Mouse (Mus musculus): Measurements from ENCODE around the gene Krtap29-1.

Gene Krtap29-1

GRCm38 (mm10) chr11:99978953-99979352 lies at the start of gene Krtap29-1:
Gene Krtap29-1, minus strand, starts transcription at chr11:99979053.
- DNase-seq = no peak

GRCm38 (mm10) chr11:100021438-100021837 lies 42.6 kb upstream of the Krtap29-1 start:
- DNase-seq = no peak

- DNase-seq = no peak
Observed at GRCm38 (mm10) chr11:100019466-100019865, 40.6 kb upstream of the Krtap29-1 start.

- no peak for DNase-seq
Observed at GRCm38 (mm10) chr11:100016112-100016511, 37.3 kb upstream of the Krtap29-1 start, which contains the start of gene Krt33a. Gene Krt33a, minus strand, starts transcription at chr11:100016212.

DNA sequence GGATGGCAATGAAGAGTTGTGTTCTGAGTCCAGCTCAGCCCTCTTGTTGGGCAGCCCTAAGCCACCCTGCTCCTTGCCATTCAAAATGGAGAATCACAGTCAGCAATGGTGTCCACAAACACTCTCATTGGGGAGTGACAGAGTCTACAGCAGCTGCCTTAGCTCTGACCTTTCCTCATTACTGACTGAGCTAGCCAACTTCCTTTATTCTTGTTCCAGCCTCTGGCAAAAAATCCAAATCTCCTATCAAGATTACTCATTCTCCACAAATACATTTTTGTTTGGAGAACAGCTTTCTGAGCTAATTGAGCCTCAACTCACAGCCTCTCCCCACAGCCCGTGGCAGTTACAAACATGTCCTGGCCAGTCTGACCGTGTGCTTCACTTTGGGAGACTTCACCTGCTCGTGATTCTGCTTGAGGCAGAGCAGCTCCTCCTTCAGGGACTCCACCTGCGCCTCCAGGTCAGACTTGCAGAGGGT lies 34.9 kb upstream of the Krtap29-1 start:
- no peak for DNase-seq

GRCm38 (mm10) chr11:100010682-100011081 lies 31.8 kb upstream of the Krtap29-1 start:
- no peak for DNase-seq

DNA sequence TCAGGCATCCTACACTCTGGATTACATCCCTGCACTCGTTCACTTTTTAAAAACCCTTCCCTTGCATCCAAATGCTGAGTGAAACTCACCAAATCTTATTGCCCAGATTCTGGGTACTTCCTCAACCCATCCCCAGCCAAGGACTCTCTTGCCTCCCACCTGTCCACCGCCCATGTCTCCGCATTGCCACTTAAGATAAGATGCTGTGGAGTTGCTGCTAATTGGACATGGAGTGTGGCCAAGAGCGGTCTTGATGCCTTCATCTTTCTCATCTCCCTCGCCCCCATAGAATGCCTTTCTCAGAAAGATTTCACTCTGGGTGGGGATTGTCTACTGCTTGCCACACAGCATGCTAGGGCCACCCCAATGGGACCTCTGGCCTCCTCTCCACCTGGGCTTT lies 29.5 kb upstream of the Krtap29-1 start:
- DNase-seq = no peak

- no peak for DNase-seq
Observed at GRCm38 (mm10) chr11:100006624-100007023, 27.8 kb upstream of the Krtap29-1 start.

DNA sequence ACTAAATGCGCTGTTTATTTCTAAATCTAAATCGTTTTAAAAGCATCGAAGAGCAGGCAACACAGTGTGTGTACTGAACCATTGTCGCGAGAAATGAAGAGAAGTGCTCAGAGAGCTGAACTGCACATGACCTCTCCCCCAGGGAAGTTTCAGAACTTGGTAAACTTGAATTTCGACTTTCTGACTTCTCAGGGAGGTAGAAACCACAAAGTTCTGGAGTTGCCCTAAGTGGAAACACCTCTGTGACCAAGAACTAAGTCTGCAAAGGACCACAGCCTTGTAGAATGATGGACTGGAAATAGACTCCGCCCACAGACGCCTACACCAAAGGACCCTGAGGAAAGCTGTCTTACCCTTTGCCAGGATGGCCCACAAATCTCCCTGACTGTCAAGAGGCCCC lies 27.1 kb upstream of the Krtap29-1 start:
- no peak for DNase-seq

GRCm38 (mm10) chr11:100004846-100005245 lies 26.0 kb upstream of the Krtap29-1 start:
- no peak for DNase-seq

DNA sequence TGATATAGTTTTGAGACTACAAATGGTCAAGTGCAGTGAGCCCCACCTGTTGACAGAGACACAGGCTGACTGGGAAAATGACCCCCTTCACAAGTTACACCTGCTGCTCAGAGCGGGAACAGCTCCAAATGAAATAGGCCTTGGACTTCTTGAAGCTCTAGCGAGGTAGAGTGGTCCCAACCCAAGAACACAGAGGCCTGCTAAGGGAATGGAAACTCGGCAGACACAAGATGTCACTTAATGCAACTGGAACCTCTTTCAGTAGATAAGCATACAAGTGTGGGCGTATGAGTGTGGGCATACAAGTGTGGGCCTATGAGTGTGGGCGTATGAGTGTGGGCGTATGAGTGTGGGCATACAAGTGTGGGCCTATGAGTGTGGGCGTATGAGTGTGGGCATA lies 20.2 kb upstream of the Krtap29-1 start:
- DNase-seq = no peak

GRCm38 (mm10) chr11:99994384-99994661 lies 15.5 kb upstream of the Krtap29-1 start:
- DNase-seq = no peak

DNA sequence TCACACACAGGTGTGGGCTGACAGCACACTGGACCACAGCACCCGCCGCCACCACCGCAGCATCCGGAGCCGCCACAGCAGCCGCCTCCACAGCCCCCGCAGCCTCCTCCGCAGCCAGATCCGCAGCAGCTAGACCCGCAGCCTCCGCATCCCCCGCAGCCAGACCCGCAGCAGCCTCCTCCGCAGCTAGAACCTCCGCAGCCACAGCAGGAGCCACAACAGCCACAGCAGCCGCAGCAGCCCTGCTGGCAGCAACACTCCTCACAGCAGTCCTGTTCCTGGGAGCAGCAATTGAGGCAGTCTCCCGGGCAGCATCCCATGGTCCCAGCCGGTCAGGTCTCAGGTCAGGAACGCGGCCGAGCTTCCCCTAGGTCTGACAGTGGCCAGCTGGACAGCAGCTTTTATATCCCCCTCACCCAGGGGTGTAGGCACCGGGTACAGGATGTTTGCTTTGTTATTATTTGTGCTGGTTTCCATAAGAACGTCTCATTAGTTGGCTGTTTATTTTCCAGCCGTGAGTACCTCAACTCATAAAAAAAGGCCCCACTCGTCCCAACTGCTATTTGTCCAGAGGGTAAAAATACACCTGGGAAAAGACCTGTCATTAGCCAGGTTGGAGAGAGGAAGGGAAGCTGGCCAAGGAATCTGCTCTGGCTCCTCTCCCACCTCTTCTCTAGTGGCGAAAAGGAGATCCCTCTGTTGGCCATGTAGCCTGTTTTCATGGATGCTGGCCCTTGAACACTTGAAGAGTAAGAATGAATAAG lies 14.9 kb upstream of the Krtap29-1 start, which contains the start of gene Krtap17-1:
Gene Krtap17-1 (minus strand): TSS at position 375 of the 764 bp plus-strand sequence.
- DNase-seq = no peak

DNA sequence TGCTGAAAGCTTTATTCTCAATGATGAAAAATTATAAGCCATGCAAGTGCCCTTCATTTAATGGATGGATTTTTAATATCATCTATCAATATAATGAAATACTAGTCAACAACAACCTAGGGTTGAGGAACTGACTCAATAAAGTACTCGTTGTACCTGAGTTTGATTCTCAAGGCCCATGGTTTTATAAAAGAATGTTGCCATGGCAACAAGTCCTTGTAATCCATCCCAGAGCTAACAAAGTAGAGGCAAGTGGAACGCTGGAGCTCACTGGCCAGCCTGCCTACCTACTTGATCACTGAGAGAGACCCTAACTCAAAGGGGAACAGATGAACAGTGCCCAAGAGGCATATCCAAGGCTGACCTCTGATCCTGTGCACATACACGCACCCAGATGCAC lies 11.7 kb upstream of the Krtap29-1 start:
- no peak for DNase-seq

DNA sequence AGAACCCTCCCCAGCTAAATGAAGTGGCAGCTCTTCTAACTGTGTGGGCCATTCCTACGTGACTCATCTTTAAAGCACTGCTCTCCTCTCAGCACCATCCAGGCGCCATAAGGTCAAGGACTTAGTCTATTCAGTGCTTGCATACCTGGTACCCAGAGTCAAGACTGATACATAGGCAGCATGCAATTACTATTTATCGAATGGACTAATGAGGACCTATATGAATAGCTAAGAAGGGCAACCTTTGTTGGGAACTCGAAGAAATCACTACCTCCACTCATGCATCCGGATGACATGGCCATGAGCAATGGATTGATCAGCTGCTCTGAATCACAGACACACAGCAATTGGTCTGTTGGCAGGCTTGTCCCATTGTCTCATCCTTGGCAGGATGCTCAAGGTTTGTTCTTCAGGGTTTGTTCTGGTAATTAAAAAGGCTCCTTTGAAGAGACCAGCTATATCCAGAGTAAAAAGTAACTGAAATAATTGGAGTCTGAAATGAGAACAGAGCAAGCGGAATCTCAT lies 11.1 kb upstream of the Krtap29-1 start:
- DNase-seq = no peak

DNA sequence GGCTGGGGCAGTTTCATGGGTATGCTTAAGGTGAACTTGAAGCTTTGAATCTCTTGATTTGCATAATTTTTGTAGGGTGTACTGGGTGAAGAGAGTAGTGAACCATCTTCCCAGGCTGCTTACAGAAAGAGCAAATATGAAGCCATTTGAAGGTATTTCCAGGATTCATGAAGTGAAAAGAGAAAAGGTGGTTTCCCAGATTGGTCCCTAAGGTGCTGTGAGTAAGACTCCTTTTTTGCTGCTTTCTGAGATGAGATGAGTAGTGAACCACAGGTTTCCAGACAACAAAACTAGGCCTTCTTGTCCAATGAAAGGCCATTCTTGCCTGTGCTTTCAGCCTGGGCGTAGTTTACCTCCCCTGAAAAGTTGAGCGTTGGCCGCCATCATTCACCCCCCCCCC lies 9.7 kb upstream of the Krtap29-1 start:
- DNase-seq = no peak

DNA sequence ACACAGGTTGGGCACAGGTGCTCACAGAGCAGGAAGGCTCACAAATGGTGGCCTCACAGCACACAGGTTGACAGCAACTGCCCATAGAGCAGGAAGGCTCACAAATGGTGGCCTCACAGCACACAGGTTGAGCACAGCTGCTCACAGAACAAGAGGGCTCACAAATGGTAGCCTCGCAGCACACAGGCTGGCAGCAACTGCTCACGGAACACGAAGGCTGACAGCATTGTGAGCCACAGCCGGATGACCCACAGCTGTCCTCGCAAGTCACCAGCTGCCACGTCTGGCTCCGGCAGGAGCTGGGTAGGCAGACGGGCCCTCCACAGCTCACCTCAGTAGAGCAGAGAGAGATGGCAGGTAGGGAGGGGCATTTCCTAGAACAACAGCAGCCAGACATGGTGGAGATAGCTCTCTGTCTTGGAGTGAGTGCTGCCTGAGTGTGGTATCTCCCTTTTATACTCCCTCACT lies 7.4 kb upstream of the Krtap29-1 start, which contains the start of gene Krtap16-1:
Gene Krtap16-1 (minus strand): TSS at position 418 of the 468 bp plus-strand sequence.
- no peak for DNase-seq

GRCm38 (mm10) chr11:99985291-99986092 lies 6.6 kb upstream of the Krtap29-1 start:
- DNase-seq = peak; percentile 48

DNA sequence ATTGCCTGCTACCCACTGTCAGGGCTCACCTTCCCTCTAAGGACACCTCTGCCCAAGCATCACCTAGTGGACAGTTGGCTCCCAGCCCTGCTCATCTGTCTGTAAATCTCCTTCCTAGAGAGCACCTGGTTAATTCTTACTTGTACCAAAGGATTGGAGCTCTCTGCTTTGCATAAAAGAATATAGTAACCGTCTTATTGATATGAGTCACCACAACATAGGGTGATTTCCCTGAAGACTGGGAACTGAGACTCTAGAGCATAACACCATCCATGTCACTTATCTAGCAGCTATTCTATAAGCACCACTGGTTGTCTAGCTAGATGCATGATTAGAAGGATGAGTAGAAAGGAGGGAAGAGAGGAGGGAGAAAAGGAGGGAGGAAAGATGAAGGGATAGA lies 4.6 kb upstream of the Krtap29-1 start:
- no peak for DNase-seq

- DNase-seq = no peak
Observed at GRCm38 (mm10) chr11:99982731-99983130, 3.9 kb upstream of the Krtap29-1 start.

GRCm38 (mm10) chr11:99965961-99966360 lies 12.9 kb downstream of the Krtap29-1 start:
- DNase-seq = no peak

GRCm38 (mm10) chr11:99964213-99964612 lies 14.6 kb downstream of the Krtap29-1 start:
- DNase-seq = no peak

GRCm38 (mm10) chr11:99948175-99948574 lies 30.7 kb downstream of the Krtap29-1 start, which contains the start of gene Krtap9-5:
Gene Krtap9-5, plus strand, starts transcription at chr11:99948475.
- DNase-seq = no peak

Data from right cerebral cortex, postnatal 25 days (tissue).